Mouse (Mus musculus) neural tube, embryonic 13.5 days (tissue): ENCODE results near the gene Lrba. TPM values are rescaled to one million over a fixed set of nuclear protein-coding genes. Genes with fewer than 3 reads are reported as not detected.

Experiments used
- ATAC-seq: fragments of 200-750 bp; cut with Nextera tagmentation; 2 replicates; pipeline ENCODE4 v1.8.0; 2017; ENCODE audit warnings: low read depth, mild to moderate bottlenecking, moderate TSS enrichment, moderate library complexity
- H3K27ac ChIP-seq: fragments of 300-500 bp; sonication (generic); replicated peaks from 2 replicates; pipeline ENCODE4 v1.5.1; 2015; ENCODE audit warnings: moderate library complexity, mild to moderate bottlenecking, inconsistent platforms
- H3K27me3 ChIP-seq: fragments of 300-500 bp; sonication (generic); 2 replicates; pipeline ENCODE4 v1.6.1; 2015; ENCODE audit warnings: mild to moderate bottlenecking, inconsistent platforms
- H3K36me3 ChIP-seq: fragments of 300-500 bp; sonication (generic); 2 replicates; pipeline ENCODE4 v1.6.1; 2015; ENCODE audit warnings: mild to moderate bottlenecking, inconsistent platforms
- H3K4me1 ChIP-seq: fragments of 300-500 bp; sonication (generic); replicated peaks from 2 replicates; pipeline ENCODE4 v1.6.1; 2015; ENCODE audit warnings: inconsistent platforms
- H3K4me2 ChIP-seq: fragments of 300-500 bp; sonication (generic); 2 replicates; pipeline ENCODE4 v1.6.1; 2015; ENCODE audit warnings: inconsistent platforms, mild to moderate bottlenecking, moderate library complexity
- H3K4me3 ChIP-seq: fragments of 300-500 bp; sonication (generic); 2 replicates; pipeline ENCODE4 v1.5.1; 2015; ENCODE audit warnings: mild to moderate bottlenecking, inconsistent platforms
- H3K9ac ChIP-seq: fragments of 300-500 bp; sonication (generic); 2 replicates; pipeline ENCODE4 v1.6.1; 2015; ENCODE audit warnings: moderate library complexity, mild to moderate bottlenecking, inconsistent platforms
- H3K9me3 ChIP-seq: fragments of 300-500 bp; sonication (generic); 2 replicates; pipeline ENCODE4 v1.6.1; 2016; ENCODE audit warnings: inconsistent platforms
- WGBS: fragments of 180-500 bp; shearing (Covaris S2); methylation state at CpG from one replicate; pipeline ENCODE4 v1.1.7; 2015; 5-methylcytosine and 5-hydroxymethylcytosine counted together
- polyA plus RNA-seq: library from polyadenylated mRNA; unstranded; fragments of >200 nt; fragmentation: Nextera tagmentation; extraction: Ambion mirVana; gene quantifications from 2 replicates; pipeline ENCODE4 v1.2.1, GENCODE M21; 2015

Gene Lrba
- polyA plus RNA-seq, 1 experiment from 2014 or later = 5.9 TPM

DNA sequence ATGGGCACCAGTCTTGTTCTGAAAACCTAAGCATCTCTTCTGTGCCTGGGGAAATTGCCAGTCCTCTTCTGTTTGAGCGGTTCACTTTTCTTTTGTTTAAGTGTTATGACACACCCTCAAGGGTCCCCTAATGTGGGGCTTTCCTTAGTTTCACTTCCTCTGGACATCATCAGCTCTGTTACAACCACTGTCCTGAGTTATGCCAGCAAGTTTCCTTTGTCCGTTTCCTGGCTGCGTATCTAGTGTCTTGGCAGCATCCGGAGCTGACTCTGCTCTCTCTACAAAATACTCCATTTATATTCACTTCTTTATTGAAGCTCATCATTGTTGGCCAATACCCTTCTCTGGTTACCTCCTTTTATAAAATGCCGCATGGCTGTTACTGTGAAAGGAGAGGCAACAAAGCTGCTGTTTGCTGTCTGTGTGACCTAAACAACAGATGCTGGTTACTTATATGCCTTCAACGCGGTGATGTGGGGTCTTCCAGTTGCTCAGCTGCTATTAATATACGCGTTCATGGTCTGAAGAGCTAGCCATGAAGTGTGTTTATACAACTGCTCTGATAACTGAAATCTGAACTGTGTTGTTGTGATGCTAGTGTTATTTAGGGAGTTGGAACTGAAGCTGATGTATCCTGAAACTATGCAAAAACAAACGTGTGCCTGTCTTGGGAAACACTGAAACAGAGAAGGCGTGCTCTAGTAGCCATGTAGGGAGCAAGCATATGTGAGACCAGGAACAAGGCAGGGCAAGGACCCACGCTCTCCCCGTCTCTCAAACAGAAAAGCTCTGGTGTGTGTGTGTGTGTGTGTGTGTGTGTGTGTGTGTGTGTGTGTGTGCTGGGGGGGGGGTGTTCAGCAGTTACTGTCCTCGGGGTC lies 550.3 kb downstream of the Lrba start:
- Histone ChIP-seq H3K9me3 (no peaks in the 10 kb centered on the region), H3K4me1 (peaks cover 37% of the 10 kb centered on the region), H3K4me3 (no peak overlapping the region), H3K27ac (peak overlapping the region; percentile 59), H3K4me2 (peak overlapping the region; percentile 15), H3K36me3 (peaks cover 9% of the 10 kb centered on the region; the same call in 1 of the 2 replicates), H3K9ac (0 out of 2 replicates have a peak overlapping the region, but pooled peaks have one; percentile 1), H3K27me3 (no peaks in the 10 kb centered on the region)
- peak; percentile 30; the same call in 1 of the 2 replicates for ATAC-seq
- WGBS = 41% methylated on average over 13 of the region's 14 CpGs

DNA sequence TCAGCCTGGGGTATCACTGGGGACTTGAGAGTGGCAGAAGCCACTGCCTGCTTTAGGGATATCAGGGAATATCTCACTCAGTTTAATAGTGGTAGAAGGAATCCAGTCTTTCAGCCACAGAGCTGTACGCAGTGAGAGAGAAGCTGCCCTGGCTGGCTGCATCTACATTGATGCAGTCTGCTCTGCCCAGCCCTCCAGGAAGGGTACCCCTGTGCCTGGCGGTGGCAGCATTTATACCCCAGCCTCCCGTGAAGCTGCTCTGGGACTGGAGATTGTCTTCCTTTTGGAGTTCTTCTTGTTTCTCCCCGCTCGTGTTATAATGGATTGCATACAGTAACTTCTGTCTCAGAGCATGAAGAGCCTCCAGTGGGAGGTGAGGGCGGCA lies 551.0 kb downstream of the Lrba start:
- H3K4me3 ChIP-seq = no peak overlapping the region
- peaks cover 37% of the 10 kb centered on the region for H3K4me1 ChIP-seq
- no peaks in the 10 kb centered on the region for H3K27me3 ChIP-seq
- peak; percentile 48 for ATAC-seq
- 66% methylated on average over 6 of the region's 6 CpGs for WGBS
- peak overlapping the region; percentile 59 for H3K27ac ChIP-seq
- H3K36me3 ChIP-seq = peaks cover 11% of the 10 kb centered on the region; the same call in 1 of the 2 replicates
- H3K4me2 ChIP-seq = no peak overlapping the region
- no peaks in the 10 kb centered on the region for H3K9me3 ChIP-seq
- H3K9ac ChIP-seq = peak overlapping the region; percentile 1; the same call in 1 of the 2 replicates

DNA sequence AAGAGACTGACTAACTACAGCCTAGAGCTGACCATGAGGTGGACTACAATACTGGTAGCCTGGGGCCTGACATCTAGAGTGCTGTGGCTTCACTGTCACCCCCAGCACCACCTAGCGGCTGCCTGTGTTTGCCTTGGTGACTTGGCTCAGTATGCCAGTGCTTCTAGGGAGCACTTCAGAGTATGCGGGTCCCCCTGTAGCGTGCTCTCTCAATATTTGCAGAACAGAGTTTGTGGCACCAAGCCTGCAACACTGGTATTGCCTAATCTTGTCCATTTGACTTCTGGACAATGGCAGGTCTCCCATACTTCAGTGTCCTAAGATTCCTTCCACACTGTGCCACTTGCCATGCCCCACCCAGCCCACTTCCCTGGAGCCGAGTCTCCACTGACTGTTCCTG lies 555.2 kb downstream of the Lrba start:
- Histone ChIP-seq H3K27ac (no peak overlapping the region), H3K36me3 (peaks cover 30% of the 10 kb centered on the region), H3K4me3 (no peak overlapping the region), H3K27me3 (no peaks in the 10 kb centered on the region), H3K9ac (no peak overlapping the region), H3K9me3 (no peaks in the 10 kb centered on the region), H3K4me1 (peaks cover 35% of the 10 kb centered on the region), H3K4me2 (no peak overlapping the region)
- no peak for ATAC-seq
- 74% methylated on average over 4 of the region's 4 CpGs for WGBS

DNA sequence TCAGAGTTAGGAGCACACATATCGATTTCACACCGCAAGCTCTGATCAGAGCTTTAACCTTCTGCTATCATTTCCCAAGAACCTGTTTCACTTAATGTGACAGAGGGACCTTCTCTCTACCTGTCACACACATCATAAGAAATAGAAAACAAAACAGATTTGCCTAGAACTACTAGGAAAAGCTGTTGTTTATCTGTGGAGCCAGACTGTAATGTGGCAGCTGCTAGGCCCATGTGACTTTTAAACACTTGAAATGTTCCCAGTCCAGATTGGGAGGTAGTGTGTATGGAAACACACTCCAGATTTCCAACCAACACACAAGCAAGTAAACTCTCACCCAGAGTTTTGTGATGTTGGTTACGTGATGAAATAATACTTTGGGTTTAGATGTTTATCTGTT lies 559.6 kb downstream of the Lrba start:
- no peak overlapping the region for H3K4me3 ChIP-seq
- H3K9ac ChIP-seq = no peak overlapping the region
- H3K27ac ChIP-seq = no peak overlapping the region
- 93% methylated on average over 3 of the region's 3 CpGs for WGBS
- no peak overlapping the region for H3K4me2 ChIP-seq
- no peaks in the 10 kb centered on the region for H3K9me3 ChIP-seq
- H3K27me3 ChIP-seq = no peaks in the 10 kb centered on the region
- ATAC-seq = no peak
- peaks cover 53% of the 10 kb centered on the region for H3K36me3 ChIP-seq
- peaks cover 19% of the 10 kb centered on the region for H3K4me1 ChIP-seq

DNA sequence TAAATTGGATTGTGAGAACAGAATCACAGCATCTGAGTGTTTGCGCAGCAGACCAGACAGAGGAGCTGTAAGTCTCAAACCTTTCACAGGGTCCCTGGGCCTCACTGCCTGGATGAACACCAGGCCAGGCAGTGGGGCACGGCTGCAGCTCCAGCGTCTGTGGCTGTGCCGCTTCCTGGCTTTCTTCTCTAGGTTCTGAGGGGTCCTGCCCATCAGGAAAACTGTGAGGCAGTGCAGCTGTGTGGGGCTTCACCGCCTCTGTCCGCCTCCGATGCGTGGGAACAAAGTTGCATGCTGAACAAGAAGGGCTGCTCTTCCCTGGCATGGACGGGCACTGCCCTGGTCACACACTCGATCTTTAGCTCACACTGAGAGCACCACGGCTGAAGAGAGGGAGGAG lies 560.5 kb downstream of the Lrba start:
- ATAC-seq = no peak
- peaks cover 61% of the 10 kb centered on the region for H3K36me3 ChIP-seq
- no peaks in the 10 kb centered on the region for H3K27me3 ChIP-seq
- no peak overlapping the region for H3K4me3 ChIP-seq
- no peak overlapping the region for H3K27ac ChIP-seq
- peaks cover 21% of the 10 kb centered on the region for H3K4me1 ChIP-seq
- H3K9me3 ChIP-seq = no peaks in the 10 kb centered on the region
- WGBS = 83% methylated on average over 11 of the region's 11 CpGs
- no peak overlapping the region for H3K4me2 ChIP-seq
- no peak overlapping the region for H3K9ac ChIP-seq

DNA sequence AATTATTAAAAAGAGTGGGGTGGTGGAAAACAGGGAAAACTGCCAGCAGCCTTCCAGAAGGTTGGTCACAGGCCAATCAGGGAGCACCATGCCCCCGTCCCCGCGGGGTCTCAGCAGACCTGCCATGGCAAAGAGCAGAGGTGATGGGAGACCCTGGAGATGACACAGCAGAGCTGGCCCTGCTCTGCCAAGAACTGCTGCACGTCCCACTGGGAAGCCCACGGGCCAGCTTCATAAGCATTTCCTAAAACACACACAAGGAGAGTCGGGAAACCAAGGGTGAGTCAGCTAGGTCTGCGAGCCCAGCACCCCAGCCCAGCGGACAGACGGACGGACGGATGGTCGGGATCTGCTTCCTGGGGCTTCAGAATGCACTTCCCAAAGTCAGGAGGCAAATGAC lies 561.8 kb downstream of the Lrba start:
- peaks cover 63% of the 10 kb centered on the region for H3K36me3 ChIP-seq
- no peak overlapping the region for H3K9ac ChIP-seq

DNA sequence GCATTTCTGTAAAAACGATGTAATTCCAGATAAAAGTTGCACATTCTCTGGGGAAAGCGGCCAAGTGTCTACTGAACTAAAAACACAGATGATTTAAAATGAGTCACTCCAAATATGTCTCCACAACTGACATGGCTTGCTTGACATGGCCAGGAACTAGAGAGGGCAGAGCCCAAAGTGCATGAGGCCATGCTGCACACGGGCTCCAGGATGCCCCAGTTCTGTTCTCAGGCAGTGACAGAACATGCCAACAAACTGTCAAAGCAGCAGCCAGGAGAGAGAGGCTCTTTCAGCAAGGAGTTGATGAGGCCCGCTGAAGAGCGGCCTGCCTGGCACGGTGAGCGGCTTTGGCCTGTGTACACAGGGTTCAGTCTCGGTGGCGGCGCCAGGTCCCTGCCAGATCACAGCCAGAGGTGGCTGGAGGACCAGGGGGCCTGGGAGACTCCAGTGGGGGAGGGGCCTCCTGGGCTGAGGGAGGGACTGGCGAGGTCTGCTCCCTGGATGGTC lies 562.4 kb downstream of the Lrba start:
- 79% methylated on average over 11 of the region's 11 CpGs for WGBS
- Histone ChIP-seq H3K4me2 (no peak overlapping the region), H3K27me3 (no peaks in the 10 kb centered on the region), H3K9me3 (no peaks in the 10 kb centered on the region), H3K4me1 (peaks cover 21% of the 10 kb centered on the region), H3K27ac (peak overlapping the region; percentile 34; the same call in 1 of the 2 replicates), H3K36me3 (peaks cover 67% of the 10 kb centered on the region), H3K9ac (no peak overlapping the region), H3K4me3 (no peak overlapping the region)
- peak; percentile 51 for ATAC-seq

More for the DNA sequence above, 561.8 kb downstream of the Lrba start:
- Histone ChIP-seq H3K27me3 (no peaks in the 10 kb centered on the region), H3K4me3 (no peak overlapping the region), H3K9me3 (no peaks in the 10 kb centered on the region), H3K4me1 (peaks cover 21% of the 10 kb centered on the region), H3K4me2 (no peak overlapping the region), H3K27ac (no peak overlapping the region)
- 93% methylated on average over 12 of the region's 12 CpGs for WGBS
- ATAC-seq = no peak

DNA sequence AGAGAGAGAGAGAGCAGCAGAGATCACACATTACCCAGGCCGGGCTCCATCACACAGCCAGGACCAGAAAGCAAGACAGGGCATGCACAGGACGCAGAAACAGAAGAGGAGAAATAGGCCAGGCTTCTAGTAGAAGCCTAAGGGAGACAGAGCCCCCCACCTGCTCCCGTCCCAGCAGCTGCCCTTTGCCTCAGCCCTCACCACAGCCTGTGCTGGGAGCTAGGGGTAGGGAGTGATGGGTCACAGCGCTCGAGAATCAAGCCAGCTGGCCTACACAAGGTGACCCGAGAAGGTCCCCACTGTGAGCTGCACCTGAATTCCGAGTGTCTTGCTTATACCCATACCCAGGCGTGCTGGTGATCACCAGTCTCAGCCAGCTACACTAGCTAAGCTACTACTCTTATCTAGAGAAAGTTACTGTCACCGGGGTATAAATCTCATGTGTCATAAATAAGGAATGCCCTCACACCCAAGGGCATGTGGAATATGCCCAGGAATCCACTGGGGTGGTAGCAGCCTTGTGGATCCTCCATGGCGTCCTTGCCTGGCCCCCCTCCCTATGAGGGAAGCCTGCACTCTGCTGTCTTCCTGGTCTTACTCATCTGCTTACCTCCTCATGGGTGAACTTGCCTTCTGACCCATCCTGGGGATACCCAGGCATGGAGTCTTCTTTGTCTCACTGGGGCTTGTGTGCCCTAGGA lies 563.1 kb downstream of the Lrba start:
- Histone ChIP-seq H3K4me3 (no peak overlapping the region), H3K27ac (peak overlapping the region; percentile 34; the same call in 1 of the 2 replicates), H3K4me2 (no peak overlapping the region), H3K4me1 (peaks cover 21% of the 10 kb centered on the region), H3K9ac (0 out of 2 replicates have a peak overlapping the region, but pooled peaks have one; percentile 17), H3K36me3 (peaks cover 74% of the 10 kb centered on the region), H3K9me3 (no peaks in the 10 kb centered on the region), H3K27me3 (no peaks in the 10 kb centered on the region)
- 89% methylated on average over 10 of the region's 10 CpGs for WGBS
- ATAC-seq = 0 out of 2 replicates have a peak, but pooled peaks have one; percentile 2

DNA sequence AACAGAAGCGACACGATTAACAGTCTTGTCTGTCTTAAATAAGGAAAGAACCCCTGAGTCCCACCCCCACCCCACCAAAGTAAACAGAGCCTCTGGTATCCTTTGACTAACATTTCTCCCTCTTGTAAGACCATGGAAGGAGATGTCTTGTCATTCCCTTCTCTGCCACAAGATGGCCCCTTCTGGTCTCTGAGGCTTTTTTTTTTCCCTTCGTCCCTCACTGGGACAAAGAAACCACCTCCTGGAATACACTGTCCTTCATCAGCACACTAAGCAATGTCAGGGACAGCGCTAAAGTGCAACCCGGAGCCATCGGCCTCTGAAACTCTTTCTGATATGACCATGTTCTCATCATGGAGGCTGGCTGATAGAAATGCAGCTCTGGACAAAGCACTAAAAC lies 564.2 kb downstream of the Lrba start:
- Histone ChIP-seq H3K9ac (peak overlapping the region; percentile 43; the same call in 1 of the 2 replicates), H3K4me1 (peaks cover 18% of the 10 kb centered on the region)
- WGBS = 48% methylated on average over 6 of the region's 6 CpGs

DNA sequence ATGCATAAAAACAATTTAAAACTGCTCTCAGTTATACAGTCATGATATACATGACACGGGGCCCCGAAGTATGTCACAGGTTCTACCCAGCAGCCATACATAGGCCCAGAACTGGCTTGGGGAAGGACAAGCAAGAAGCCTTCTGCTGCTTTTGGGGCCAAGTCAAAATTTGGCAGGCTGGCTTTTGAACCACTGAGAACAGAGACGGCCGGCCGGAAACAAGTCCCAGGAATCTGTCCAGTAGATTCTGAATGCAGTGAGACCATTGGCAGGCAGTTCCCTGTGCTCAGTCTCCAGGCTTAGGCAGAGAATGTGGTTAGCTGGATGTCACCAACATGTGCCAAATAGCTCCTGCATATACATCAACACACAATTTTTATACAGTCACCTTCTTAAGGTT lies 565.3 kb downstream of the Lrba start:
- H3K27ac ChIP-seq = no peak overlapping the region
- H3K36me3 ChIP-seq = peaks cover 76% of the 10 kb centered on the region
- 93% methylated on average over 5 of the region's 5 CpGs for WGBS
- H3K9ac ChIP-seq = no peak overlapping the region
- no peaks in the 10 kb centered on the region for H3K27me3 ChIP-seq
- ATAC-seq = no peak
- H3K4me3 ChIP-seq = no peak overlapping the region
- no peaks in the 10 kb centered on the region for H3K9me3 ChIP-seq
- H3K4me1 ChIP-seq = peaks cover 22% of the 10 kb centered on the region
- no peak overlapping the region for H3K4me2 ChIP-seq

More for the DNA sequence above, 564.2 kb downstream of the Lrba start:
- Histone ChIP-seq H3K27me3 (no peaks in the 10 kb centered on the region), H3K36me3 (peaks cover 83% of the 10 kb centered on the region), H3K4me3 (no peak overlapping the region), H3K27ac (peak overlapping the region; percentile 72), H3K4me2 (no peak overlapping the region), H3K9me3 (no peaks in the 10 kb centered on the region)
- 0 out of 2 replicates have a peak, but pooled peaks have one; percentile 28 for ATAC-seq

DNA sequence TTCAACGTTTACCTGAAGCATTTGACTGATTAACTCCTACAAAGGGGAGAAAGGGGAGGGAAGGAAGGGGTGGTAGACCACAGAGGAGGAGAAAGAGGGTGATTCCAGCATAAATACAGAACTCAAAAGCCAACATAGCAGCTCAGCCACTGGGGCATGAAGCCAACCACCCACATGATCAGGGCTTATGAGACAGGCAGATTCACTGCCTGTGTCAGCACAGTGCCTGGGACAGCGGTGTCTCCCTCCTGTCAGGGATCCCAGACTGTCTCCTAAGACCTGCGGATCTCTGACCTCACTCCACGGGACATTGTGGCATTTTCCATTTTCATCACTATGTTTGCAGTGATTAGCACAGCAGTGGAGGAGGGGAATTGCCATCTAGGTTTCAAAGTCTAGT lies 568.8 kb downstream of the Lrba start:
- peaks cover 73% of the 10 kb centered on the region for H3K36me3 ChIP-seq
- whole genome bisulfite sequencing = 82% methylated on average over 4 of the region's 4 CpGs

DNA sequence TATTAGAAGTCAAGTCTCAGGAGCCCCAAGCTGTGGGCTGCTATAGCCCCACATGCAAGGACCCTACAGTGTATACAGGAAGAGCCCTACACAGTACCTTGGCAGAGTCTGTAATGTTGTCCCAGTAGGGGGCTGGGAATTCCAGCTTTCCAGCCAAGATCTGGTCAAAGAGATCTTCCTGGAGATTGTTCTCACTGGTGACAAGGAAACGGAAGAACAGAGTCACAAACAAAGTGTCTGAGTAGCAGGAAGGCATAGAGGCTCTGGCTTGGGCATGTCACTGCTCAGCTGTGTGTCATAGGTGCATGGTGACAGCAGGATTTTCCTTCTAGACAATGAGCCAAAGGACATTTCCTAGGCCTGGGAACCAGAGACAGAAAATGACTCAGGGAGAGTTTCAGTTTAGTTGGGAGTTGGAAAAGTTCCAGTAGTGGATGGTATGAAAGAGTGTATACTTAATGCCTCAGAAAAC lies 569.3 kb downstream of the Lrba start:
- H3K9me3 ChIP-seq = no peaks in the 10 kb centered on the region
- H3K4me2 ChIP-seq = no peak overlapping the region
- 53% methylated on average over 1 of the region's 1 CpGs for WGBS
- no peaks in the 10 kb centered on the region for H3K27me3 ChIP-seq
- no peak overlapping the region for H3K27ac ChIP-seq
- ATAC-seq = 0 out of 2 replicates have a peak, but pooled peaks have one; percentile 36
- H3K4me3 ChIP-seq = no peak overlapping the region
- H3K4me1 ChIP-seq = peaks cover 9% of the 10 kb centered on the region
- H3K36me3 ChIP-seq = peaks cover 75% of the 10 kb centered on the region
- H3K9ac ChIP-seq = no peak overlapping the region

More for the DNA sequence above, 568.8 kb downstream of the Lrba start:
- H3K4me3 ChIP-seq = no peak overlapping the region
- no peak overlapping the region for H3K9ac ChIP-seq
- no peaks in the 10 kb centered on the region for H3K9me3 ChIP-seq
- no peak overlapping the region for H3K4me2 ChIP-seq
- ATAC-seq = no peak
- peaks cover 9% of the 10 kb centered on the region for H3K4me1 ChIP-seq
- no peaks in the 10 kb centered on the region for H3K27me3 ChIP-seq
- H3K27ac ChIP-seq = no peak overlapping the region
